10 mouse cellular contexts compared by ENCODE assay signal in genomic region chr4:106989226-106989983, GRCm38 (mm10).
DNase-seq lines count a peak whose midpoint lies in the region; ATAC-seq and TF ChIP-seq lines count a peak whose summit lies in the region.
"Had no signal": no experiment of that assay in that cellular context is flagged by ENCODE, and none has a peak within 500 bp of the region (broad histone marks: within the 10 kb centered on the region; RNA-seq: fewer than 3 reads in every experiment).

No protein-coding gene starts in this region.

- WGBS in embryonic facial prominence, embryonic 14.5 days: 54% methylated on average over 10 of the region's 10 CpGs

- H3K9me3 ChIP-seq in embryonic facial prominence, embryonic 14.5 days (ENCODE audit: control insufficient read depth, low read length): no peaks in the 10 kb centered on the region

- H3K27me3 ChIP-seq in embryonic facial prominence, embryonic 14.5 days (replicated peaks; ENCODE audit: control insufficient read depth, insufficient read depth, low read length): no peaks in the 10 kb centered on the region

- peak; percentile 74 for TF ChIP-seq CTCF in left cerebral cortex, adult 2 months (IDR thresholded peaks at IDR 0.05)

- intact Hi-C loops in left cerebral cortex, adult 2 months (cut with DNase I): no loop called here

- no peak overlapping the region for H3K4me3 ChIP-seq in left cerebral cortex, adult 2 months
- no peak overlapping the region for H3K4me3 ChIP-seq in embryonic facial prominence, embryonic 14.5 days (ENCODE audit: low read depth, low read length)
- H3K4me3 ChIP-seq: erythroblast, embryonic 14.5 days; myocyte had no signal

- peaks cover 38% of the 10 kb centered on the region for H3K4me1 ChIP-seq in embryonic facial prominence, embryonic 14.5 days (ENCODE audit: control insufficient read depth, insufficient read depth, low read length)

- no peak overlapping the region for H3K27ac ChIP-seq in left cerebral cortex, adult 2 months
- H3K27ac ChIP-seq in embryonic facial prominence, embryonic 14.5 days (replicated peaks; ENCODE audit: low read depth, low read length): peak overlapping the region; percentile 40; the same call in 1 of the 2 replicates

- no peak for DNase-seq in left cerebral cortex, adult 2 months (ENCODE audit: extremely low spot score in 1 of 2, low spot score in 2 of 2)
- DNase-seq in left cerebral cortex, adult 11 months (ENCODE audit: low spot score): no peak
- peak; percentile 42 to 49 for DNase-seq in adrenal gland, postnatal 36 days
- DNase-seq in embryonic facial prominence, embryonic 14.5 days (ENCODE audit: low spot score): no peak
- DNase-seq in mesoderm, embryonic 11.5 days (ENCODE audit: low read depth, low spot score): peak; percentile 58
- no peak for DNase-seq in ovary, postnatal 14 days (ENCODE audit: low spot score)
- no peak for DNase-seq in right cerebral cortex, postnatal 14 days
- no peak for DNase-seq in testis, postnatal 10 days (ENCODE audit: low spot score)

- no peak for ATAC-seq in embryonic facial prominence, embryonic 14.5 days (ENCODE audit: low read depth)

- H3K9ac ChIP-seq in embryonic facial prominence, embryonic 14.5 days (ENCODE audit: low read depth, low read length): 0 out of 2 replicates have a peak overlapping the region, but pooled peaks have one; percentile 21

- H3K36me3 ChIP-seq in embryonic facial prominence, embryonic 14.5 days (ENCODE audit: control insufficient read depth, insufficient read depth, low read length): no peaks in the 10 kb centered on the region

- no peak overlapping the region for H3K4me2 ChIP-seq in embryonic facial prominence, embryonic 14.5 days (ENCODE audit: low read depth, low read length)

Comparison
In these comparisons a context has a peak if more than half of its experiments do, and no peak if none do; other contexts are left out.
1. DNase-seq: peak in adrenal gland, postnatal 36 days (2 of 2) and mesoderm, embryonic 11.5 days (single experiment); none in left cerebral cortex, adult 2 months (0 of 2), left cerebral cortex, adult 11 months (single experiment), embryonic facial prominence, embryonic 14.5 days (single experiment), ovary, postnatal 14 days (single experiment), right cerebral cortex, postnatal 14 days (single experiment) and testis, postnatal 10 days (single experiment).